Mouse (Mus musculus): ENCODE data around the gene Gm5737. TPM values are rescaled to one million over a fixed set of nuclear protein-coding genes. Genes with fewer than 3 reads are reported as not detected.

The Gm5737 gene
- not detected in 2 replicates for polyA plus RNA-seq (2014; fragmentation: Nextera tagmentation; extraction: Ambion mirVana)

- no peak within 1 kb of the TSS for H3K9ac ChIP-seq (ENCODE audit: low read length)
- ATAC-seq (ENCODE audit: low FRiP score): no peak
- 88% methylated on average over 6 of the region's 6 CpGs for WGBS
- no peak within 1 kb of the TSS for H3K4me2 ChIP-seq
- DNase-seq (ENCODE audit: low spot score, missing footprints): no peak
- H3K27ac ChIP-seq (ENCODE audit: low read depth, low read length): no peak within 1 kb of the TSS
- no peaks in the 10 kb centered on the region; the same call in 1 of the 2 replicates for H3K27me3 ChIP-seq (ENCODE audit: control insufficient read depth, insufficient read depth, low read length)
- H3K4me1 ChIP-seq (ENCODE audit: control insufficient read depth, insufficient read depth, low read length): no peaks in the 10 kb centered on the region; the same call in 1 of the 2 replicates
- H3K36me3 ChIP-seq (ENCODE audit: control insufficient read depth, insufficient read depth, low read length): no peaks in the 10 kb centered on the region
- H3K4me3 ChIP-seq (ENCODE audit: low read depth, low read length): no peak within 1 kb of the TSS
- H3K9me3 ChIP-seq (ENCODE audit: control insufficient read depth, low read length): no peaks in the 10 kb centered on the region
These were observed at the start of gene Gm5737 for GRCm38 (mm10) chr7:120811834-120812415. Gene Gm5737 (plus strand): TSS chr7:120812365.

GRCm38 (mm10) chr7:120767369-120767768, 44.8 kb upstream of the Gm5737 start:
- Histone ChIP-seq H3K4me3 (ENCODE audit: low read depth, low read length) (no peak overlapping the region), H3K36me3 (ENCODE audit: control insufficient read depth, insufficient read depth, low read length) (no peaks in the 10 kb centered on the region), H3K4me1 (ENCODE audit: control insufficient read depth, insufficient read depth, low read length) (peaks cover 7% of the 10 kb centered on the region; the same call in 1 of the 2 replicates), H3K4me2 (no peak overlapping the region), H3K9ac (ENCODE audit: low read length) (no peak overlapping the region), H3K9me3 (ENCODE audit: control insufficient read depth, low read length) (no peaks in the 10 kb centered on the region), H3K27ac (ENCODE audit: low read depth, low read length) (no peak overlapping the region), H3K27me3 (ENCODE audit: control insufficient read depth, insufficient read depth, low read length) (no peaks in the 10 kb centered on the region)
- DNase-seq (ENCODE audit: low spot score, missing footprints) (no peak), ATAC-seq (ENCODE audit: low FRiP score) (no peak)
- 6% methylated on average over 1 of the region's 1 CpGs for WGBS

- Histone ChIP-seq H3K36me3 (ENCODE audit: control insufficient read depth, insufficient read depth, low read length) (no peaks in the 10 kb centered on the region), H3K9me3 (ENCODE audit: control insufficient read depth, low read length) (no peaks in the 10 kb centered on the region), H3K4me3 (ENCODE audit: low read depth, low read length) (no peak overlapping the region), H3K9ac (ENCODE audit: low read length) (no peak overlapping the region), H3K4me2 (no peak overlapping the region), H3K27me3 (ENCODE audit: control insufficient read depth, insufficient read depth, low read length) (no peaks in the 10 kb centered on the region), H3K4me1 (ENCODE audit: control insufficient read depth, insufficient read depth, low read length) (peaks cover 7% of the 10 kb centered on the region; the same call in 1 of the 2 replicates), H3K27ac (ENCODE audit: low read depth, low read length) (no peak overlapping the region)
- ATAC-seq (ENCODE audit: low FRiP score) (no peak), DNase-seq (ENCODE audit: low spot score, missing footprints) (no peak)
- WGBS: 70% methylated on average over 1 of the region's 1 CpGs
These were observed 40.8 kb upstream of the Gm5737 start for GRCm38 (mm10) chr7:120771389-120771788.

- ATAC-seq (ENCODE audit: low FRiP score) (no peak), DNase-seq (ENCODE audit: low spot score, missing footprints) (no peak)
- Histone ChIP-seq H3K27ac (ENCODE audit: low read depth, low read length) (no peak overlapping the region), H3K27me3 (ENCODE audit: control insufficient read depth, insufficient read depth, low read length) (no peaks in the 10 kb centered on the region), H3K9ac (ENCODE audit: low read length) (no peak overlapping the region), H3K9me3 (ENCODE audit: control insufficient read depth, low read length) (no peaks in the 10 kb centered on the region), H3K4me3 (ENCODE audit: low read depth, low read length) (no peak overlapping the region), H3K36me3 (ENCODE audit: control insufficient read depth, insufficient read depth, low read length) (no peaks in the 10 kb centered on the region), H3K4me1 (ENCODE audit: control insufficient read depth, insufficient read depth, low read length) (no peaks in the 10 kb centered on the region), H3K4me2 (no peak overlapping the region)
- 63% methylated on average over 2 of the region's 2 CpGs for whole genome bisulfite sequencing
These were observed 34.2 kb upstream of the Gm5737 start for GRCm38 (mm10) chr7:120778012-120778411.

DNA sequence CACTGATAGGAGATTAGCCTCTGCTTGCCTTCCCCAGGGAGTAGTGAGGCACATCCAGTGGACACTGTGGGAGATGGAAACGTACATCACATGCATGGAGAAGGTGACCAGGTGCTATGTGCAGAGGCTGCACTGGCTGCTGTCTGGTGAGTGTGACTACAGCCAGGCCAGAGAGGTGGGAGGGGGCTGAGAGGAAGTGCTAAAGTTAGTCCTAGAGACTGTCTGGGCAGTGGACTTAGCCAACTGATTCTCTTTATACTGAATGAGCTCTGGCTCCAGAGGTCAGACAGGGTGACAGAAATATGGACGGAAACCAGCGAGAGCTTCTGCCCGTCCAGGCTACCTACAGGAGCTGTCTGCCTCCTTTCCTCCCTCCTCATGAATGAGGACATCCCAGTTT, 16.6 kb upstream of the Gm5737 start:
- H3K27ac ChIP-seq (ENCODE audit: low read depth, low read length): no peak overlapping the region
- ATAC-seq (ENCODE audit: low FRiP score) (no peak), DNase-seq (ENCODE audit: low spot score, missing footprints) (no peak)
- no peaks in the 10 kb centered on the region for H3K4me1 ChIP-seq (ENCODE audit: control insufficient read depth, insufficient read depth, low read length)
- no peaks in the 10 kb centered on the region for H3K27me3 ChIP-seq (ENCODE audit: control insufficient read depth, insufficient read depth, low read length)
- 80% methylated on average over 4 of the region's 4 CpGs for WGBS
- no peak overlapping the region for H3K9ac ChIP-seq (ENCODE audit: low read length)
- H3K9me3 ChIP-seq (ENCODE audit: control insufficient read depth, low read length): no peaks in the 10 kb centered on the region
- no peak overlapping the region for H3K4me3 ChIP-seq (ENCODE audit: low read depth, low read length)
- H3K36me3 ChIP-seq (ENCODE audit: control insufficient read depth, insufficient read depth, low read length): no peaks in the 10 kb centered on the region
- H3K4me2 ChIP-seq: no peak overlapping the region

GRCm38 (mm10) chr7:120796369-120796768, 15.8 kb upstream of the Gm5737 start:
- no peak overlapping the region for H3K4me2 ChIP-seq
- H3K4me3 ChIP-seq (ENCODE audit: low read depth, low read length): no peak overlapping the region
- H3K4me1 ChIP-seq (ENCODE audit: control insufficient read depth, insufficient read depth, low read length): no peaks in the 10 kb centered on the region
- H3K27ac ChIP-seq (ENCODE audit: low read depth, low read length): no peak overlapping the region
- no peaks in the 10 kb centered on the region for H3K27me3 ChIP-seq (ENCODE audit: control insufficient read depth, insufficient read depth, low read length)
- ATAC-seq (ENCODE audit: low FRiP score) (no peak), DNase-seq (ENCODE audit: low spot score, missing footprints) (no peak)
- H3K36me3 ChIP-seq (ENCODE audit: control insufficient read depth, insufficient read depth, low read length): no peaks in the 10 kb centered on the region
- H3K9ac ChIP-seq (ENCODE audit: low read length): no peak overlapping the region
- 88% methylated on average over 3 of the region's 3 CpGs for WGBS
- H3K9me3 ChIP-seq (ENCODE audit: control insufficient read depth, low read length): no peaks in the 10 kb centered on the region

DNA sequence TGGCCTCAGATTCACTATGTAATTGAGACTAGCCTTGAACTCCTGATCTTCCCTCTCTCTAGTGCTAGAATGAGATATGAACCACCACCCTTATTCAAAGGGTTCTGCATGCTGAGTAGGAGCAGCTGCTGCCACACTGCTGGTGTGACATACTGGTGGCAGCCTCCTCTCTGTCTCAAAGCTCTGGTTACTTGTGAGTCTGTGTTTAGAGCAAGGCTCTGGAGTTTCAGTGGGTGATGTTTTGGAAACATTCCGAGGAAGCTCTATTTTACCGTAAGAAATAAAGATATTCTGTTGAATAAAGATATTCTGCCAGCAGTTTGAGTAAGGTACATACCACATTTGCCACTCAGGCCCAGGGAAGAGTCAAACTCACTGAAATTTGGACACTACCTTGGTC, 8.9 kb upstream of the Gm5737 start:
- DNase-seq (ENCODE audit: low spot score, missing footprints) (no peak), ATAC-seq (ENCODE audit: low FRiP score) (no peak)
- WGBS: 87% methylated on average over 2 of the region's 2 CpGs

GRCm38 (mm10) chr7:120809705-120810104, 2.5 kb upstream of the Gm5737 start:
- Histone ChIP-seq H3K36me3 (ENCODE audit: control insufficient read depth, insufficient read depth, low read length) (no peaks in the 10 kb centered on the region), H3K9me3 (ENCODE audit: control insufficient read depth, low read length) (no peaks in the 10 kb centered on the region), H3K9ac (ENCODE audit: low read length) (0 out of 2 replicates have a peak overlapping the region, but pooled peaks have one; percentile 27), H3K4me1 (ENCODE audit: control insufficient read depth, insufficient read depth, low read length) (no peaks in the 10 kb centered on the region; the same call in 1 of the 2 replicates), H3K27me3 (ENCODE audit: control insufficient read depth, insufficient read depth, low read length) (no peaks in the 10 kb centered on the region; the same call in 1 of the 2 replicates), H3K27ac (ENCODE audit: low read depth, low read length) (no peak overlapping the region), H3K4me2 (peak overlapping the region; percentile 46), H3K4me3 (ENCODE audit: low read depth, low read length) (peak overlapping the region; percentile 19)
- ATAC-seq (ENCODE audit: low FRiP score) (no peak), DNase-seq (ENCODE audit: low spot score, missing footprints) (no peak)
- WGBS: 2% methylated on average over 27 of the region's 27 CpGs

More for the DNA sequence above, 8.9 kb upstream of the Gm5737 start:
- no peaks in the 10 kb centered on the region for H3K27me3 ChIP-seq (ENCODE audit: control insufficient read depth, insufficient read depth, low read length)
- H3K36me3 ChIP-seq (ENCODE audit: control insufficient read depth, insufficient read depth, low read length): no peaks in the 10 kb centered on the region
- no peaks in the 10 kb centered on the region for H3K4me1 ChIP-seq (ENCODE audit: control insufficient read depth, insufficient read depth, low read length)
- no peak overlapping the region for H3K4me2 ChIP-seq
- H3K27ac ChIP-seq (ENCODE audit: low read depth, low read length): no peak overlapping the region
- no peaks in the 10 kb centered on the region for H3K9me3 ChIP-seq (ENCODE audit: control insufficient read depth, low read length)
- H3K4me3 ChIP-seq (ENCODE audit: low read depth, low read length): no peak overlapping the region
- no peak overlapping the region for H3K9ac ChIP-seq (ENCODE audit: low read length)

DNA sequence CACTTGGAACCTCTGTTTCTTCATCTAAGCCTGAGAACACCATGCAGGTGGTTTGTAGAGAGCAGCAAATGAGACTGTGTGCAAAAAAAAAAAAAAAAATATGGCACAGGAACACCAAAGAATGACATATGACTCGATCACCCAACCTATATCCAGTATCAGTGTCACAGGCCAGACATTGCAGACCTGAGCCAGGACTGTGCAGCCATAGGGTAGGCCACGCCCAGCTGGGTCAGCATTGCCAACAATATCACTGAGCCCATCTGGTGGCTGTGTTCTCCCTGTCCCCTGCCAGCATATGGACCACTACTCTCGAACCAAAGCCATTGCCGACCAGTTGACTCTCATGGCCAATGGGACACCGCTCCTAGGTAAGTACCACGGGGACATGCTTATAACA, 5.4 kb downstream of the Gm5737 start:
- DNase-seq (ENCODE audit: low spot score, missing footprints) (no peak), ATAC-seq (ENCODE audit: low FRiP score) (no peak)
- no peak overlapping the region for H3K4me2 ChIP-seq
- H3K4me3 ChIP-seq (ENCODE audit: low read depth, low read length): no peak overlapping the region
- no peaks in the 10 kb centered on the region for H3K4me1 ChIP-seq (ENCODE audit: control insufficient read depth, insufficient read depth, low read length)
- no peak overlapping the region for H3K9ac ChIP-seq (ENCODE audit: low read length)
- H3K36me3 ChIP-seq (ENCODE audit: control insufficient read depth, insufficient read depth, low read length): no peaks in the 10 kb centered on the region
- no peaks in the 10 kb centered on the region for H3K27me3 ChIP-seq (ENCODE audit: control insufficient read depth, insufficient read depth, low read length)
- no peak overlapping the region for H3K27ac ChIP-seq (ENCODE audit: low read depth, low read length)
- H3K9me3 ChIP-seq (ENCODE audit: control insufficient read depth, low read length): no peaks in the 10 kb centered on the region
- 86% methylated on average over 6 of the region's 6 CpGs for WGBS
